Mouse (Mus musculus): ENCODE results near the gene Gmpr2. TPM values are rescaled to one million over a fixed set of nuclear protein-coding genes. Genes with fewer than 3 reads are reported as not detected.

Gmpr2 gene
- total RNA-seq, 4 experiments from 2014 or later, result 7.8 to 11.2 (median 8.9) TPM

DNA sequence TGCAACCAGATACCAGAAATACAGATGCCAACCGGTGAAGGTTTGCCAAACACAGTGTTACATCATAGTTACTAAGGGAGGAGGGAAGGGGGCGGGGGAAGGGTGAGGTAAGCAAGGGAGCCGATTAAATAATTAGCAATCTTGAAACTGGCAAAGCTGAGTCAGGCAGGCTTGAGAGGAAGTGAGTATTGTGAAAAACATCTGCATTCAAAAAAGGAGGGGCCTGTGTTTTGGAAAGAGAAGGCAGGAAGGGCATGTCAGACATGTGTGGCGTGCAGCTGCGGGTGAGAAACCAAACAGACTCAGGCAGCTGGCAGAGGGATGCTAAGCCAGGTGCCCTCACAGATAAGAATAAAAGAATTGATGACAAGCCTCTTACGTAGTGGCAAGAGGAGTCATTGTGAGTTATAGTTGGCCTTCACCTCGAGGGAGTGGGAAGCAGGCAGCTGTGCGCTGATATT lies 52.7 kb downstream of the Gmpr2 start:
- DNase-seq (ENCODE audit: low spot score), result peak; percentile 65

DNA sequence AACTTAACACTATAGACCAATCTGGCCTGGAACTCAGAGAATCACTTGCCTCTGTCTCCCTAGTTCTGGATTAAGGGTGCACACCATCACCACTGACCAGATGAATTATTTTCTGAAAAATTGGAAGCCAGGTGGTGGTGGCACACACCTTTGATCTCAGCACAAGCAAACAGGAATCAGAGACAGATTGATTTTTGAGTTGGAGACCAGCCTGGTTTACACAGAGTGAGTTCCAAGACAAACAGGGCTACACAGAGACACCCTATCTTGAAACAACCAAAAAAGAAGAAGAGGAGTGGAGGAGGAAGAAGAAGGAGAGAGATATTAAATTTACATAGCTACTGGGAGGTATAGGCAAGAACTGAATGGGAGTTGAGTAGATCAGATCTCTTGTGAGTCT lies 54.5 kb downstream of the Gmpr2 start:
- no peak for DNase-seq (ENCODE audit: low spot score)

DNA sequence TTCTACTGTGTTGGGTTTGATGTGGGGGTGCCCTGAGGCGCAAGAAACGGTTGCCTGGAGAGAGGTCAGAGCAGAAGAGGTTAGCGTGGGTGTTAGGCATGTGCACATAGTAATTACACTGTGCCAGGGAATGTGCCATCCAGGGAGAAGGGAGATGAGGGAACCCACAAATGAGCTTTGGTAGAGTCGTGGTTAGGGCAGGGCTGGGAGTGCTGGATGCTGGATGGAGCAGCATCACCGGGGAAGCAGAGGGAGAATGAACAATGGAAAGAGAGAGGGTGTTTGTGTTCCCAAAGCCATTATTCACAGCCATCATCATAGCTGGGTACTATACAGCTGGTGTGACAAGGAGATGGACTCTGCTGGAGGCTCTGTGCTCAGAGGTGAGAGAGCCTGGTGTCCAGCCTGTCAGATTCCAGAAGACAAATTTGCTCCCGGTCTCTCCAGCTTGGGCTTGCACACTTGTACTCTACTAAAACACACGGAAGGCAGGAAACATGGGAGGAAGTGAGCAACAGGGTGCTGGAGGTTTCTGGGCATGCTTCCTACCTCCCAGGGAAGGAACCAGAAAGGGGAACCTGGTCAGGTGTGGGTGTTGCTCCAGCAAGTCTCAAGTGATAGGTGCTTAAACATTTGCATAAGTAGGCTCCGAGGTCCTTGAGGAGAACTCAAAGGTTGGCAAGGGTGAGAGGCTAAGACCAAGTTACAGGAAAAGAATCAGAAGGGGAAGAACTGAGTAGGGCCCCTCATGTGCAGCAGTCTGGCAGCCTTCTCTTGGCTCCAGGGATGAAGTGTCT lies 56.3 kb downstream of the Gmpr2 start:
- DNase-seq (ENCODE audit: low spot score), result no peak

Other genes starting within 250 kb of the Gmpr2 start
- 100 to 1,000 TPM; 132 to 160 (median 146) TPM for gene Dhrs4, start 193.2 kb upstream of the Gmpr2 start, total RNA-seq (2022)
- gene Carmil3, start 181.3 kb upstream of the Gmpr2 start, total RNA-seq (2022), result 1 to 10 TPM; 2.4 to 3.6 (median 2.4) TPM
- gene Cpne6, start 161.5 kb upstream of the Gmpr2 start, total RNA-seq (2022), result under 1 TPM in 1 of 4 experiments, not detected in 3; 0.12 TPM
- gene Nrl, start 147.0 kb upstream of the Gmpr2 start, total RNA-seq (2022), result not detected
- gene Pck2, start 131.7 kb upstream of the Gmpr2 start, total RNA-seq (2022), result 10 to 100 TPM in 2 of 4 experiments, 1 to 10 TPM in 2; 6.6 to 12.5 (median 9.3) TPM
- 100 to 1,000 TPM; 161 to 180 (median 166) TPM for gene Dcaf11, start 111.9 kb upstream of the Gmpr2 start, total RNA-seq (2022)
- gene A730061H03Rik, start 111.5 kb upstream of the Gmpr2 start, total RNA-seq (2022), result not detected
- gene Fitm1, start 96.3 kb upstream of the Gmpr2 start, total RNA-seq (2022), result 100 to 1,000 TPM; 165 to 203 (median 175) TPM
- gene Psme1, start 93.8 kb upstream of the Gmpr2 start, total RNA-seq (2022), result 100 to 1,000 TPM; 273 to 297 (median 284) TPM
- 10 to 100 TPM; 65.0 to 75.0 (median 68.2) TPM for gene Emc9, start 86.6 kb upstream of the Gmpr2 start, total RNA-seq (2022)
- gene Psme2, start 80.8 kb upstream of the Gmpr2 start, total RNA-seq (2022), result 100 to 1,000 TPM in 3 of 4 experiments, 10 to 100 TPM in 1; 92.6 to 112 (median 108) TPM
- 10 to 100 TPM; 23.9 to 29.1 (median 26.9) TPM for gene Rnf31, start 80.2 kb upstream of the Gmpr2 start, total RNA-seq (2022)
- gene Irf9, start 68.4 kb upstream of the Gmpr2 start, total RNA-seq (2022), result 1 to 10 TPM; 7.2 to 8.9 (median 8.4) TPM
- gene Rec8, start 53.9 kb upstream of the Gmpr2 start, total RNA-seq (2022), result 1 to 10 TPM in 1 of 4 experiments, under 1 TPM in 3; 0.53 to 1.4 (median 0.67) TPM
- 10 to 100 TPM; 58.2 to 75.2 (median 71.6) TPM for gene Ipo4, start 36.0 kb upstream of the Gmpr2 start, total RNA-seq (2022)
- 1 to 10 TPM; 1.6 to 3.3 (median 2.6) TPM for gene Gm49378, start 34.0 kb upstream of the Gmpr2 start, total RNA-seq (2022)
- 10 to 100 TPM; 38.9 to 44.2 (median 40.8) TPM for gene Tm9sf1, start 28.1 kb upstream of the Gmpr2 start, total RNA-seq (2022)
- under 1 TPM; 0.44 to 0.88 (median 0.52) TPM for gene Tssk4, start 21.8 kb upstream of the Gmpr2 start, total RNA-seq (2022)
- 10 to 100 TPM; 46.2 to 64.1 (median 52.7) TPM for gene Mdp1, start 11.4 kb upstream of the Gmpr2 start, total RNA-seq (2022)
- gene Nedd8, start 183 bp downstream of the Gmpr2 start, total RNA-seq (2022), result 100 to 1,000 TPM; 245 to 279 (median 255) TPM
- gene Tinf2, start 9.9 kb downstream of the Gmpr2 start, total RNA-seq (2022), result 10 to 100 TPM; 11.1 to 15.2 (median 13.3) TPM
- gene Tgm1, start 42.0 kb downstream of the Gmpr2 start, total RNA-seq (2022), result under 1 TPM; 0.16 to 0.43 (median 0.27) TPM
- gene Rabggta, start 50.3 kb downstream of the Gmpr2 start, total RNA-seq (2022), result 10 to 100 TPM; 13.3 to 14.6 (median 14.5) TPM
- gene Dhrs1, start 73.7 kb downstream of the Gmpr2 start, total RNA-seq (2022), result 10 to 100 TPM; 38.3 to 46.8 (median 43.2) TPM
- gene Nop9, start 73.8 kb downstream of the Gmpr2 start, total RNA-seq (2022), result 10 to 100 TPM in 3 of 4 experiments, 1 to 10 TPM in 1; 9.6 to 13.2 (median 11.0) TPM
- gene Cideb, start 86.5 kb downstream of the Gmpr2 start, total RNA-seq (2022), result 1 to 10 TPM in 3 of 4 experiments, under 1 TPM in 1; 0.95 to 1.9 (median 1.4) TPM
- under 1 TPM; 0.06 to 0.19 (median 0.13) TPM for gene Ltb4r2, start 89.5 kb downstream of the Gmpr2 start, total RNA-seq (2022)
- under 1 TPM in 3 of 4 experiments, not detected in 1; 0.19 to 0.49 (median 0.26) TPM for gene Ltb4r1, start 94.0 kb downstream of the Gmpr2 start, total RNA-seq (2022)
- gene Adcy4, start 112.2 kb downstream of the Gmpr2 start, total RNA-seq (2022), result 10 to 100 TPM; 13.0 to 22.0 (median 16.4) TPM
- 1 to 10 TPM; 2.2 to 6.2 (median 3.4) TPM for gene Ripk3, start 116.9 kb downstream of the Gmpr2 start, total RNA-seq (2022)
- 1 to 10 TPM; 3.3 to 4.2 (median 3.7) TPM for gene Nfatc4, start 151.2 kb downstream of the Gmpr2 start, total RNA-seq (2022)
- gene Nynrin, start 182.1 kb downstream of the Gmpr2 start, total RNA-seq (2022), result 10 to 100 TPM in 1 of 4 experiments, 1 to 10 TPM in 3; 4.4 to 11.5 (median 6.2) TPM
- under 1 TPM in 1 of 4 experiments, not detected in 3; 0.06 TPM for gene Cbln3, start 212.5 kb downstream of the Gmpr2 start, total RNA-seq (2022)
- 10 to 100 TPM in 2 of 4 experiments, 1 to 10 TPM in 2; 8.1 to 11.7 (median 10.3) TPM for gene Khnyn, start 213.0 kb downstream of the Gmpr2 start, total RNA-seq (2022)
- 100 to 1,000 TPM; 120 to 148 (median 130) TPM for gene Sdr39u1, start 228.4 kb downstream of the Gmpr2 start, total RNA-seq (2022)